Mouse (Mus musculus) liver, embryonic 12.5 days (tissue): Measurements from ENCODE around the gene Rasgef1a. TPM values are rescaled to one million over a fixed set of nuclear protein-coding genes. Genes with fewer than 3 reads are reported as not detected.

ENCODE experiments used
- ATAC-seq: fragments of 200-750 bp; cut with Nextera tagmentation; 2 replicates; pipeline ENCODE4 v1.8.0; 2017; ENCODE audit warnings: moderate number of reproducible peaks, mild to moderate bottlenecking, moderate library complexity
- H3K27ac ChIP-seq: fragments of 300-500 bp; sonication (generic); 2 replicates; pipeline ENCODE4 v1.5.1; 2016; ENCODE audit warnings: mild to moderate bottlenecking
- H3K27me3 ChIP-seq: fragments of 300-500 bp; sonication (generic); replicated peaks from 2 replicates; pipeline ENCODE4 v1.6.1; 2016; ENCODE audit warnings: mild to moderate bottlenecking, moderate library complexity
- H3K36me3 ChIP-seq: fragments of 300-500 bp; sonication (generic); 2 replicates; pipeline ENCODE4 v1.6.1; 2016; ENCODE audit warnings: mild to moderate bottlenecking, moderate library complexity
- H3K4me1 ChIP-seq: fragments of 300-500 bp; sonication (generic); 2 replicates; pipeline ENCODE4 v1.6.1; 2016
- H3K4me2 ChIP-seq: fragments of 300-500 bp; sonication (generic); 2 replicates; pipeline ENCODE4 v1.6.1; 2016; ENCODE audit warnings: mild to moderate bottlenecking, moderate library complexity
- H3K4me3 ChIP-seq: fragments of 300-500 bp; sonication (generic); 2 replicates; pipeline ENCODE4 v1.5.1; 2016; ENCODE audit warnings: mild to moderate bottlenecking, moderate library complexity
- H3K9ac ChIP-seq: fragments of 300-500 bp; sonication (generic); 2 replicates; pipeline ENCODE4 v1.6.1; 2016; ENCODE audit warnings: mild to moderate bottlenecking, moderate library complexity
- H3K9me3 ChIP-seq: fragments of 300-500 bp; sonication (generic); replicated peaks from 2 replicates; pipeline ENCODE4 v1.6.1; 2016; ENCODE audit warnings: mild to moderate bottlenecking, moderate library complexity
- WGBS: fragments of 180-500 bp; shearing (Covaris S2); methylation state at CpG from one replicate; pipeline ENCODE4 v1.1.7; 2016; ENCODE audit not compliant: insufficient replicate concordance; 5-methylcytosine and 5-hydroxymethylcytosine counted together
- polyA plus RNA-seq: library from polyadenylated mRNA; unstranded; fragments of >200 nt; fragmentation: Nextera tagmentation; extraction: Ambion mirVana; gene quantifications from 2 replicates; pipeline ENCODE4 v1.2.1, GENCODE M21; 2016

The Rasgef1a gene
- 0.07 TPM in 1 of 2 replicates, not detected in the other for polyA plus RNA-seq

DNA sequence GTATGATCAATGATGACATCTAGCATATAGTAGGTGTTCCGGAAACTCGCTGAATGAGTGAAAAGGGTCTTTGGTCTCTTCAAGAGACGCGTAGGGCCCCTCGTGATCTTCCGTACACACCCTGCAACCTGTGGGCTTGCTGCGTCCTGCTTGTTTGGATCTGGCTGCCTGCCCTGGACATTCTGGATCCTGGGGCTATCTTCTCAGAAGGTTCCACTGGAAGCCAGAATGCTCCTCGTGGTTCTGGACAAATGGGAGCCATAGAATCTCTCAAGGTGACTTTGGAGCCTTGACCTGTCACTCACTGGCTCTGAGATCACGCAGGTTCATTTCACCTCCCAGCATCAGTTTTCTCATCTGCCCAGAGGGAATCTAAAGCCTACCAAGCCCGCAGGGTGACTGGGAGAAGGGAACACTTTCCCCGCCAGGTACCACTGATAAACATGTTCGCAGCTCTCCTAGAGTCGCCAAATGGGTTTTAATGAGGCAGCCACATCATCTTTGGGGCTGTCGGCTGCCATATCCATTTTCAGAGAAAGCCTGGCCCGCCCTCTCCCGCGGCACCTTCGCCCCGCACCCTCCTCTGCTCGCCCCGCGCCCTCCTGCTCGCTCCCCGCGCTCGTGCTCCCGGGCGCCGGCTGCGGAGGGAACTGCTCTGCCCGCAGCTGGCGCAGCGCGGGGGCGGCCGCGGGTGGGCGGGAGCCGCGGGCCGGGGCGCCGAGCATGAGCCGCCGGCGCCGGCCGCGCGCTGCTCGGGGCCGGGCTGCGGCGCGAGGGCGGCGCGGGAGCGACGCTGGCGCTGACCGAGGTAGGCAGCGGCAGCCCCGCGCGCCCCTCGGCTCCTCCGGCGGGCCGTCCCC lies at the start of gene Rasgef1a:
Rasgef1a (plus strand) TSS at position 683 of the 860 bp plus-strand sequence.
- ATAC-seq, result no peak
- Histone ChIP-seq H3K9ac (no peak within 1 kb of the TSS), H3K36me3 (no peaks in the 10 kb centered on the region), H3K4me1 (no peaks in the 10 kb centered on the region), H3K4me3 (peak within 1 kb of the TSS; percentile 34), H3K27me3 (peaks cover 54% of the 10 kb centered on the region), H3K27ac (no peak within 1 kb of the TSS), H3K4me2 (peak within 1 kb of the TSS; percentile 52), H3K9me3 (no peaks in the 10 kb centered on the region)
- WGBS, result 10% methylated on average over 69 of the region's 70 CpGs

DNA sequence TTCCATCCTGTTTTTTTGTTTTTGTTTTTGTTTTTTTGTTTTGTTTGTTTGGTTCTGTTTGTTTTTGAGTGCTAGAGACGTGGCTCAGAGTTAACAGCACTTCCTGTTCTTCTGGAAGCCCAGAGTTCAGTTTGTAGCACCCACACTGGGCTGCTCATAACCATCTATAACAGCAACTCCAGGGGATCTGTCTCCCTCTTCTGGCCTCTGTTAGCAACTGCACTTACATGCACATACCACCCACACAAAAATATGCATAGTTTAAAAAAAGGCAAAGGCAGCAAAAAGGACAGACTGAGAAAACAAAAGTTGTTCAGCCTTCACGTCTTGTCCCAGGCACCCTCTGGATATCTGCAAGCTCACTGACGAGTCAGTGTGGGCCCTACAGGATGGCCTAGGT lies 48.0 kb upstream of the Rasgef1a start:
- no peaks in the 10 kb centered on the region for H3K27me3 ChIP-seq
- H3K27ac ChIP-seq, result no peak overlapping the region
- H3K36me3 ChIP-seq, result no peaks in the 10 kb centered on the region
- peaks cover 10% of the 10 kb centered on the region for H3K9me3 ChIP-seq
- H3K4me2 ChIP-seq, result no peak overlapping the region
- no peaks in the 10 kb centered on the region for H3K4me1 ChIP-seq
- H3K4me3 ChIP-seq, result no peak overlapping the region
- no peak overlapping the region for H3K9ac ChIP-seq
- ATAC-seq, result no peak
- WGBS, result 59% methylated on average over 3 of the region's 3 CpGs

DNA sequence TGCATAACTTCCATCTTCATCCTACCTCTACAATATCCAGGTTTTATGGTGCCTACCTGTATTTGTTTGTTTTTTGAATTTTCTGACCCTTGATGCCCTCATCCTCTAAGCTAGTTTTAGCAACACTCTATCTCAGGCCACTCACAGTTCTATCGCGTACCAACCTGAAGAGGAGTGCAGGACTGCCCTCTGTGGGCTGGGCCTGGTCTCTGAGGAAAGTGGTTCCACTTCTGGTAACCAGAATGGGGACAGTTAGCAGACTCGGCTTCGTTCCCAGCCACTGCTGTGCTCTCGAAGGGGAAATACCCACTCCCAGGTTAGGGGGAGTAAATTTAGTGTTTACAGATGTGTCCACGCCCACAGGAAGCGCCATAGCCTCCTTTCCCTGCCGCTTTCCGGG lies 44.5 kb upstream of the Rasgef1a start:
- Histone ChIP-seq H3K9me3 (peaks cover 10% of the 10 kb centered on the region), H3K27me3 (no peaks in the 10 kb centered on the region), H3K27ac (no peak overlapping the region), H3K9ac (no peak overlapping the region), H3K4me1 (no peaks in the 10 kb centered on the region), H3K36me3 (no peaks in the 10 kb centered on the region), H3K4me3 (no peak overlapping the region), H3K4me2 (no peak overlapping the region)
- no peak for ATAC-seq
- WGBS, result 30% methylated on average over 9 of the region's 9 CpGs

DNA sequence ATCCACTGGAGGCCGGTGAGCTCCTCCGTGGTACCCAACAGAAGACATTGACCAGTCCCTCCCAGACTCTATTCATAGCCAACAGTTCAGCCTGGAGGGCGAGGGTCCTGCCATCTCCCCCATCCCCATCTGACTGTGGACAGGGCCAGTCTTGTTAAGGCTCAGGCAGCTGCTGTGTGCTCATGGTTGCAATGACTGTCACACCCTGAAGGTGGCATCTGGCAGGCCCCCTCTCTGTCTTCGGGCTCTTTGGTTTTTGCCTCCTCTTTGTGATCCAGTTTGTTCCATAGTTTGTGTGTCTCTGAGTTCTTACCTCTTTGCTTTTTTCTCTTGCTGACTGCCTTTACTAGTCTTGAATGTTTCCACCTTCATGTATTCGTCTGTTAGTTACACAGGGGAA lies 24.1 kb upstream of the Rasgef1a start:
- Histone ChIP-seq H3K36me3 (no peaks in the 10 kb centered on the region), H3K27ac (no peak overlapping the region), H3K27me3 (no peaks in the 10 kb centered on the region; the same call in 1 of the 2 replicates), H3K4me2 (no peak overlapping the region), H3K4me1 (no peaks in the 10 kb centered on the region), H3K4me3 (no peak overlapping the region), H3K9me3 (no peaks in the 10 kb centered on the region), H3K9ac (no peak overlapping the region)
- WGBS, result 40% methylated on average over 5 of the region's 5 CpGs
- no peak for ATAC-seq

DNA sequence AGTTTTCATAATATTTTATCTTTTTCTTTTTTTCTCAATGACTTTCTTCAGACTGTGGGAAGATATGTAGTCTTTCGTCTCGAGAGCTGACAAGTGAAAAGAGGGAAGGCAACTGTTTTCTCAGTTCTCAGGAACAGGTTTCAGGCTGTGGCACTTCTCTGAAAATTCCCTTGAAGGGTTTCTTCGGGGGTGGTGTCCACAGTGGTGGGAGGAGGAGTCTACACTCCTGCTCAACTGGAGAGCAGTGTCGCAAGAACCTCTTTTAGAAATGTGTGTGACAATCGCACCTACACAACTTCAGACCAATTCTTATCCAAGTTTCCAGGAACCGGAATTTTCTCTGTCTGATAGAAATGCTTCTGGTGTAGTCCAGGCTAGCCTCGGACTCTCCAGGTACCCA lies 22.0 kb upstream of the Rasgef1a start:
- H3K27ac ChIP-seq, result no peak overlapping the region
- no peaks in the 10 kb centered on the region for H3K4me1 ChIP-seq
- H3K9ac ChIP-seq, result no peak overlapping the region
- ATAC-seq, result no peak
- no peaks in the 10 kb centered on the region for H3K36me3 ChIP-seq
- H3K4me3 ChIP-seq, result no peak overlapping the region
- H3K4me2 ChIP-seq, result no peak overlapping the region
- H3K9me3 ChIP-seq, result no peaks in the 10 kb centered on the region
- WGBS, result 54% methylated on average over 7 of the region's 7 CpGs
- H3K27me3 ChIP-seq, result peaks cover 2% of the 10 kb centered on the region; the same call in 1 of the 2 replicates

DNA sequence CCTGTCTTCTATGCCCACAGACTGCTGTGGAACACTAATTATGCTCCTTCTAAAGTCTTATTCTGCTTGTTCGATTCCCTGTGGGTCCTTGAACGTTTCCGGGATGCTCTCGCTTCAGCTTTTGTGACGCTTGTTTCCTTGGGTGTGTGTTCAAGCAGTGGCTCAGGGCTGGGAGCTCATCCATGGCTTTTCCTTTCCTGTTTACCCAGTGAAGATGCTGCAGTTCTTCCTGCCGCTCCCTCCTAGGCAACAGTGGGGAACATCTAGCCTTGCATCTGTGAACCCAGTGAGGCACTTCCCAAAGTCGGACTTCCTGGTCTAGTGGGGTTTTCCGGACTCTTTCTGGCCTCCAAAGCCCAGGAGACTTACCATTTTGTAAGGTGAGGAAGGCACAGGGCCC lies 20.6 kb upstream of the Rasgef1a start:
- peaks cover 9% of the 10 kb centered on the region; the same call in 1 of the 2 replicates for H3K27me3 ChIP-seq
- ATAC-seq, result no peak
- no peaks in the 10 kb centered on the region for H3K36me3 ChIP-seq
- H3K4me1 ChIP-seq, result no peaks in the 10 kb centered on the region
- no peak overlapping the region for H3K9ac ChIP-seq
- no peak overlapping the region for H3K4me2 ChIP-seq
- no peak overlapping the region for H3K4me3 ChIP-seq
- H3K27ac ChIP-seq, result no peak overlapping the region
- WGBS, result 48% methylated on average over 8 of the region's 8 CpGs
- no peaks in the 10 kb centered on the region for H3K9me3 ChIP-seq

DNA sequence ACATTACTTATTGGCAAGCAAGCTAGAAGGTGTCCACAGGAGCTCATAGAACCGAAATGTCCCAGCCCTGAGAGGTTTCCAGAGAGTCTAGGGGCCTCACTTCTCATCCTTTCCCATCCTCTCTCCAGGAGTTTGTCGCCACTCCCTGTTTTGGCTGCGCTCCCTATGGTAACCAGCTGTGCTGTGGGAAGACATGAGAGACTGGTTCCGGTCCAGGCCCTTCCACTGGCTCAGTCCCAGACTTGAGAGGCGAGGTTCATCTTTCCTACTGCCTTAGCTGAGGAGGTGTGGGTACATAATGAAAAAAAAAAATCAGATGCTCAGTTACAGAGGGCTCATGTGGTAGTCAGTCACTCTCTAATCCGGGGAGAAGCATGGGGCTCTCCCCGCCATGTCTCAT lies 19.9 kb upstream of the Rasgef1a start:
- H3K27ac ChIP-seq, result no peak overlapping the region
- H3K4me1 ChIP-seq, result no peaks in the 10 kb centered on the region
- no peaks in the 10 kb centered on the region for H3K9me3 ChIP-seq
- H3K4me2 ChIP-seq, result no peak overlapping the region
- no peak for ATAC-seq
- no peak overlapping the region for H3K9ac ChIP-seq
- no peak overlapping the region for H3K4me3 ChIP-seq
- WGBS, result 59% methylated on average over 7 of the region's 7 CpGs
- H3K36me3 ChIP-seq, result no peaks in the 10 kb centered on the region
- peaks cover 15% of the 10 kb centered on the region; the same call in 1 of the 2 replicates for H3K27me3 ChIP-seq

DNA sequence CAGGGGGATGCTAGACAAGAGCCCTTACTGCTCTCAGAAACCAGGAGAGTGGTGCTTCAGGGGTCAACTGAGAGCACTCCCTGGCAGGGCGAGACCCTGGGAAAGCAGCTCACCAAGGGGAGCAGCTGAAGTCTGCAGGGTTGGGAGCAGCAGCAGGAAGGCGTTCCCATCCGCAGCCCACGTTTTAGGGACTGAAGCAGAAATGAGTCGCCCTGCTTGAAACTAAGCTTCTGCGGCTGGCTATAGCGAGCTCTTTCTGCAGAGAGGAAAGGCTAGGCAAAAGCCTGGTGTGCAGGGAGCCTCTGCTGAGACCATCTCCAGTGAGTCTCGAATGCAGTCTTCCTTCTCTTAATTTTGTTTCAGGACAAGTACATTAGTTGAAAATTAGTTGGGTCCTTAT lies 19.3 kb upstream of the Rasgef1a start:
- no peaks in the 10 kb centered on the region for H3K4me1 ChIP-seq
- WGBS, result 50% methylated on average over 8 of the region's 8 CpGs

DNA sequence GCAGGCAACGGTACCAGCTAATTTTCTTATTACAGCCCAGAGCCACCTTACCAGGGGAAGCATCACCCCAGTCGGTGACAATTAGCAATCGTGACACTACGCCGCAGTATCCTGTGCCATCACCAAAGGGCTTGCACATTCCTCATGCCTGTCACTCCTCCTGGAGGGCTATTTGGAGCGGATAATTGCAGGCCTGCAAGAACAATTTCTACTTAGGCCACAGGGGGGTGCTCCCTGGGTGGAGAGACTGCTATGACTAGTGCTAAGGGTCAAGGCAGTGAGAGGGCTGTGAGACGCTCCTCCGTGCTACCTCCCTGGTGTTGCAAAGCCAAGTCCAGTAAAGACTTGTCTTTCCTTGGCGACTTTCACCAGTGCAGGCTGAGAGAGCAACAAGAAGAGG lies 16.1 kb upstream of the Rasgef1a start:
- no peak overlapping the region for H3K4me2 ChIP-seq
- no peaks in the 10 kb centered on the region for H3K9me3 ChIP-seq
- WGBS, result 38% methylated on average over 9 of the region's 9 CpGs
- H3K36me3 ChIP-seq, result no peaks in the 10 kb centered on the region
- H3K27ac ChIP-seq, result no peak overlapping the region
- H3K9ac ChIP-seq, result no peak overlapping the region
- no peak overlapping the region for H3K4me3 ChIP-seq
- no peaks in the 10 kb centered on the region for H3K4me1 ChIP-seq
- peaks cover 37% of the 10 kb centered on the region for H3K27me3 ChIP-seq
- no peak for ATAC-seq

More for the DNA sequence above, 19.3 kb upstream of the Rasgef1a start:
- Histone ChIP-seq H3K27me3 (peaks cover 21% of the 10 kb centered on the region), H3K4me3 (no peak overlapping the region), H3K36me3 (no peaks in the 10 kb centered on the region), H3K9ac (no peak overlapping the region), H3K27ac (no peak overlapping the region), H3K4me2 (no peak overlapping the region), H3K9me3 (no peaks in the 10 kb centered on the region)
- ATAC-seq, result no peak

DNA sequence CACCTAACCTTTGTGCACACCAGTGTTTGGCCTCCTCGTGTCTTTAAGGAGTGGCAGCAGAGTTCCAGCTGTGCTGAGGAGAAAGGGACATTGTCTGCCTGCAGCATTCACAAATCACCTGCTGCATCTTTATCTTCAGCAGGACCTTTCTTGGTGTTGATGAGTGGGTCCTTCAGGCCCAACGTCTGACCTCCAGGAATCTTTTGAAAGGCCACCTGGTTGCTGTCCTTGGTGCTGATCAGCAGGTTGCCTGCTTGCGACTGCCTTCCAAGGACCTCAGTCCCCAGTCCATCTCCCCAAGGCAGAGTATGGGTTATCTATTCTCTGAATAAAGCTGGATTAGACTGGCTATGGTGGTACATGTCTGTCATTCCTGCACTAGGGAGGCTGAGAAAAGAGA lies 10.0 kb upstream of the Rasgef1a start:
- peaks cover 22% of the 10 kb centered on the region for H3K27me3 ChIP-seq
- no peak overlapping the region for H3K27ac ChIP-seq
- H3K4me2 ChIP-seq, result no peak overlapping the region
- no peak for ATAC-seq
- H3K4me1 ChIP-seq, result no peaks in the 10 kb centered on the region
- no peak overlapping the region for H3K4me3 ChIP-seq
- WGBS, result 18% methylated on average over 3 of the region's 3 CpGs
- no peaks in the 10 kb centered on the region for H3K36me3 ChIP-seq
- no peak overlapping the region for H3K9ac ChIP-seq
- no peaks in the 10 kb centered on the region for H3K9me3 ChIP-seq

DNA sequence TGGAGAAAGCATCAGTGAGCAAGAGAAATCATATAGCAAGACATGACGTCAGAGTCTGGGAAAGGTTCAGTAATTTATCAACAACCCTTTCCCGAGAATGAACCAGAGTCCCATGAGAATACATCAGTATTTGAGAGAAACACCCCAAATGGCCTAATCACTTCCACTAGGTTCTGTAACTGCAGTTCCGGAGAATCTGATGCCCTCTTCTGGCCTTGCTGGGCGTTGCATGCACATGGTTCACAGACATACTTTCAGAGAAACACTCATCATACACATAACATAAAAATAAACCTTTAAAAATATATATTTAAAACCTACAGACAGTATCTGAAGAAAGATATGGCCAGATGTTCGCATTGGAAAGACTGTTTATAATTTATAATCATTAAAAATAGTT lies 3.9 kb upstream of the Rasgef1a start:
- Histone ChIP-seq H3K9ac (no peak overlapping the region), H3K27me3 (peaks cover 30% of the 10 kb centered on the region), H3K36me3 (no peaks in the 10 kb centered on the region), H3K4me1 (no peaks in the 10 kb centered on the region), H3K9me3 (no peaks in the 10 kb centered on the region), H3K4me2 (no peak overlapping the region), H3K27ac (no peak overlapping the region), H3K4me3 (no peak overlapping the region)
- WGBS, result 34% methylated on average over 5 of the region's 5 CpGs
- ATAC-seq, result no peak

DNA sequence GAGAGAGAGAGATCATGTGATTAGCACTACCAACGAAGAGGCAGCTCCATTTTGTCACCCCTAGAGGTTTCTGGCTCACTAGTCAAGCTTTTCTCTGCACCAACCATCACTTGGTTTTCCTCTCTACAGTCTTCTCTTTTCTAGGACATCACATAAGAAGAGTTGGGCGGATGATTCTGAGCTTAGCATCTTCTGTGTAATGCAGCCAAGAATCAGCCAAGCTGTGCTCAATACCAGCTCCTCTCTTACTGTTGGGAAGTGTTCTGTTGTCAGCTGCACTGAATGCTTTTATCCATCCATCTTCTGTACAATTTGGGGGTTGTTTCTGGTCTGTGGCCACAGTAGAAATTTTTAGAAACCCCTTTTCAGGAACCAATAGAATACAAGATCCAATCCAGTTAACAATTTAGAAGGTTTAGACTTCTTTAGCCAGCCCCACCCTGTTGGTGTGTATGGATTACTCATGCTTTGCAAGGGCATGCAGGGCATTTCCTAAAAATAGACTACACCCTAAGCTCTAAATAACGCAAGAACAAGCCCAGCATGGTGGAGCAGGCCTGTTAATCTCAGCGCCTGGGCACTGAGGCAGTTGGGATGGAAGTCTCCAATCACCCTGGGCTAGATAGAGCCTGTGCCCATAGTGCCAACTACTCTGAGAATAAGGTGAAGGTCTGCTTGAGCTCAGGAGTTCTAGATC lies 3.2 kb upstream of the Rasgef1a start:
- Histone ChIP-seq H3K27ac (no peak overlapping the region), H3K27me3 (peaks cover 37% of the 10 kb centered on the region), H3K4me2 (no peak overlapping the region), H3K9me3 (no peaks in the 10 kb centered on the region), H3K36me3 (no peaks in the 10 kb centered on the region), H3K4me3 (no peak overlapping the region), H3K9ac (no peak overlapping the region), H3K4me1 (no peaks in the 10 kb centered on the region)
- no peak for ATAC-seq
- 51% methylated on average over 4 of the region's 4 CpGs for WGBS
